Mouse (Mus musculus) lung, embryonic 14.5 days (tissue): ENCODE data around the gene Ubr1. TPM values are rescaled to one million over a fixed set of nuclear protein-coding genes. Genes with fewer than 3 reads are reported as not detected.

ENCODE experiments used
- ATAC-seq: fragments of 200-750 bp; cut with Nextera tagmentation; 2 replicates; pipeline ENCODE4 v1.8.0; 2017; ENCODE audit warnings: mild to moderate bottlenecking, moderate TSS enrichment, moderate library complexity; ENCODE audit not compliant: insufficient read depth
- DNase-seq: peaks from one replicate; pipeline ENCODE4 v3.0.0-alpha.2; 2015
- H3K27ac ChIP-seq: fragments of 300-500 bp; sonication (generic); 2 replicates; pipeline ENCODE4 v1.5.1; 2014; ENCODE audit warnings: low read depth, mild to moderate bottlenecking, moderate library complexity
- H3K27me3 ChIP-seq: fragments of 300-500 bp; sonication (generic); 2 replicates; pipeline ENCODE4 v1.6.1; 2014; ENCODE audit warnings: low read length, control low read depth; ENCODE audit not compliant: insufficient read depth
- H3K36me3 ChIP-seq: fragments of 300-500 bp; sonication (generic); 2 replicates; pipeline ENCODE4 v1.6.1; 2014; ENCODE audit warnings: control low read depth; ENCODE audit not compliant: insufficient read depth
- H3K4me1 ChIP-seq: fragments of 300-500 bp; sonication (generic); 2 replicates; pipeline ENCODE4 v1.6.1; 2014; ENCODE audit warnings: antibody characterized with exemption, control low read depth; ENCODE audit not compliant: insufficient read depth
- H3K4me2 ChIP-seq: fragments of 300-500 bp; sonication (generic); 2 replicates; pipeline ENCODE4 v1.6.1; 2014; ENCODE audit warnings: mild to moderate bottlenecking
- H3K4me3 ChIP-seq: fragments of 300-500 bp; sonication (generic); 2 replicates; pipeline ENCODE4 v1.5.1; 2014; ENCODE audit warnings: low read depth, low read length
- H3K9ac ChIP-seq: fragments of 300-500 bp; sonication (generic); 2 replicates; pipeline ENCODE4 v1.6.1; 2014
- H3K9me3 ChIP-seq: fragments of 300-500 bp; sonication (generic); 2 replicates; pipeline ENCODE4 v1.6.1; 2016; ENCODE audit warnings: low read depth, low read length, control low read depth
- CTCF ChIP-seq: IDR thresholded peaks from 2 replicates; pipeline ENCODE4 v1.5.1; 2016; ENCODE audit warnings: antibody characterized with exemption, low read depth
- WGBS: fragments of 180-500 bp; shearing (Covaris S2); extraction: QIAGEN DNeasy Blood & Tissue Kit; methylation state at CpG from one replicate; pipeline ENCODE4 v1.1.7; 2014; 5-methylcytosine and 5-hydroxymethylcytosine counted together
- polyA plus RNA-seq: library from polyadenylated mRNA; unstranded; fragments of >200 nt; fragmentation: Nextera tagmentation; extraction: Ambion mirVana; gene quantifications from 2 replicates; pipeline ENCODE4 v1.2.1, GENCODE M21; 2014

Gene Ubr1
- polyA plus RNA-seq, 1 experiment from 2014 or later, result 26.5 TPM

DNA sequence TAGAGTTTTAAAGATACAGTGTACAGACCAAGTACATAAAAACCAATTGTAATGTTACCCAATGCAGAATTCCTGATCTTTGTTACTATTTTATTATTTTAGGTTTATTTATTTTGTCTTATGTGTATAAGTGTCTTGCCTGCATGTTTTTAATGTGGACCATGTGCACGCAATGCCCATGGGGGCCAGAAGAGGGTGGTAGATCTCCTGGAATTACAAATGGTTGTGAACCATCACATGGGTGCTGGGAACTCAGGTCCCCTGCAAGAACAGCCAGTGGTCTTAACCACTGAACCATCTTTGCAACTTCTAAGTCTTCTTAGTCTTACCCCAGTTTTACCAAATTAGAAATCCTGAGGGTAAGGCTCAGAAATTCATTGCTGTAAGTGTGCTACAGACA, 14.7 kb upstream of the Ubr1 start:
- H3K27me3 ChIP-seq, result no peaks in the 10 kb centered on the region
- peak; percentile 43 for TF ChIP-seq CTCF
- no peaks in the 10 kb centered on the region for H3K4me1 ChIP-seq
- H3K4me3 ChIP-seq, result no peak overlapping the region
- H3K36me3 ChIP-seq, result no peaks in the 10 kb centered on the region
- no peaks in the 10 kb centered on the region for H3K9me3 ChIP-seq
- H3K4me2 ChIP-seq, result no peak overlapping the region
- no peak for DNase-seq
- WGBS, result 75% methylated on average over 1 of the region's 1 CpGs
- H3K27ac ChIP-seq, result no peak overlapping the region
- no peak overlapping the region for H3K9ac ChIP-seq
- ATAC-seq, result no peak

DNA sequence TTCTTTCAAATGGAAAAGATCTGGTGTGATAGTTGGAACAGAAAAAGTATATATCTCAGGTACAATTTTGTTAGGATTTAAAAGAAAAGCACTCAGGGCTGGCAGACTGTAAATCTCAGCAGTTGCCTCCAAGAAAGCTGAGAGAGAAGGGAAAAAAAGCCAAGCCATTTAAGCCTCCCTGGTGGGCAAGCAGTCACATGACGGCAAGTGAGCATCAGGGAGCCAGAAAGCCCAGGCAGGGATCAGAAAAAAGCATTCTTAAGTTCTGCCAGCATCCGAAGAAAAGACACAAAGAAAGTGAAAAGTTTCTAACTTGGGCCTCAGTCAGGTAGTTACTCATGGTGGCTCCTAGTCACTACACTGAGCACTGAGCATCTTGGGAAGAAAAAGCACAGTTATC, 13.1 kb upstream of the Ubr1 start:
- DNase-seq, result no peak
- TF ChIP-seq CTCF, result no peak
- no peak overlapping the region for H3K4me2 ChIP-seq
- no peak overlapping the region for H3K27ac ChIP-seq
- H3K27me3 ChIP-seq, result no peaks in the 10 kb centered on the region
- no peaks in the 10 kb centered on the region for H3K36me3 ChIP-seq
- WGBS, result 27% methylated on average over 2 of the region's 2 CpGs
- H3K9me3 ChIP-seq, result no peaks in the 10 kb centered on the region
- no peaks in the 10 kb centered on the region for H3K4me1 ChIP-seq
- no peak overlapping the region for H3K4me3 ChIP-seq
- ATAC-seq, result no peak
- H3K9ac ChIP-seq, result no peak overlapping the region

DNA sequence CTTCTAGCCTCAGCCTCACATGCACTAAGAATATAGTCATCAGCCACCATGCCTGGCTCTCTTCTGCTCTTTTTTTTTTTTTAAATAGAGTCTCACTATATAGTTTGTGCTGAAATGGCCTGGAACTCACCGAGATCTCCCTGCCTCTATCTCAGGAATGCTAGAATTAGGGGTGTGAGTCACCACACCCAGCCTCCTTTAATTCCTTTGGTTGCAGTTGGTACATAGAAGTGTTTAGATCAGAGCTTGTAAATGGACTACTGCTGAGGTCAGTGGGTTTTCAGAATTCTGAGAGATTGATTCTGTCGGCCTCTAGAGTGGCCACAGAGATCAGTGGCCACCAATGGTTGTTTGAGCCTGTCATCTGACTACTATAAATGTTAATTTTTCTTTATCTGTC, 10.3 kb upstream of the Ubr1 start:
- DNase-seq, result no peak
- WGBS, result 55% methylated on average over 2 of the region's 2 CpGs

DNA sequence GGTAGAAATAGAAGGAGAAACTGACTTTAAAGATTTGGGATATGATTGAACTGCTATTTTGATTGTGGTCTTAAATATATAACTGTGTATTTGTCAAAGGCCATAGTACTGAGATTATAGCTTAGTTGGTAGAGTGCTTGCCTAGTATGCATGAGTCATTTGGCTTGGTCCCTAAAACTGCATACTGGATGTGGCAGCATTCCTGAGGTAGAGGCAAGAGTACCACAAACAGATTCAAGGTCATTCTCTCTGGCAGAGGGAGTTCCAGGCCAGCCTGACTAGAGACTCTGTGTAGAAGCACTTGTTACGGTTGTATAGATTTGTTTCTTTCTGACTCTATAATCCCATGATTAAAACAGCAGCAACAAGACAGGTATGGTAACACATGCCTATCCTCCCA, 9.3 kb upstream of the Ubr1 start:
- no peaks in the 10 kb centered on the region for H3K27me3 ChIP-seq
- WGBS, result 80% methylated on average over 1 of the region's 1 CpGs

More for the DNA sequence above, 10.3 kb upstream of the Ubr1 start:
- no peaks in the 10 kb centered on the region for H3K36me3 ChIP-seq
- no peaks in the 10 kb centered on the region for H3K4me1 ChIP-seq
- no peak overlapping the region for H3K9ac ChIP-seq
- no peak for TF ChIP-seq CTCF
- no peaks in the 10 kb centered on the region for H3K9me3 ChIP-seq
- H3K27ac ChIP-seq, result no peak overlapping the region
- H3K4me2 ChIP-seq, result no peak overlapping the region
- no peak overlapping the region for H3K4me3 ChIP-seq
- ATAC-seq, result no peak
- no peaks in the 10 kb centered on the region for H3K27me3 ChIP-seq

DNA sequence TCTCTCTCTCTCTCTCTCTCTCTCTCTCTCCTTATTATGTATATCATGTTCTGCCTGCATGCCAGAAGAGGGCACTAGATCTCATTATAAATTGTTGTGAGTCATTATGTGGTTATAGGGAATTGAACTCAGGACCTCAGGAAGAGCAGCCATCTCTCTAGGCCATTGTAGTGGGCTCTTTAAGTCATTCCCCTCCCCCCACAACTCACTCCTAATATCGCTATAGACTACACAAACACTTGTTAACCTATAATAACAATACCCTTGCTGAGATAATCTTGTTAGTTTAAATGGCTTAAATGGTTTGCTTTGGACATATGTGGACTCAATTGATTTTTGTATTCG, 8.2 kb upstream of the Ubr1 start:
- no peak for ATAC-seq
- H3K4me2 ChIP-seq, result no peak overlapping the region
- H3K9me3 ChIP-seq, result no peaks in the 10 kb centered on the region
- no peaks in the 10 kb centered on the region for H3K27me3 ChIP-seq
- H3K36me3 ChIP-seq, result no peaks in the 10 kb centered on the region
- peak; percentile 21 for DNase-seq
- H3K4me1 ChIP-seq, result no peaks in the 10 kb centered on the region
- H3K9ac ChIP-seq, result no peak overlapping the region
- 47% methylated on average over 2 of the region's 2 CpGs for WGBS
- no peak overlapping the region for H3K4me3 ChIP-seq
- 0 out of 2 replicates have a peak, but pooled peaks have one; percentile 3 for TF ChIP-seq CTCF
- H3K27ac ChIP-seq, result no peak overlapping the region

More for the DNA sequence above, 9.3 kb upstream of the Ubr1 start:
- no peak overlapping the region for H3K27ac ChIP-seq
- no peaks in the 10 kb centered on the region for H3K36me3 ChIP-seq
- no peaks in the 10 kb centered on the region for H3K9me3 ChIP-seq
- H3K4me1 ChIP-seq, result no peaks in the 10 kb centered on the region
- DNase-seq (no peak), ATAC-seq (no peak)
- no peak overlapping the region for H3K9ac ChIP-seq
- H3K4me3 ChIP-seq, result no peak overlapping the region
- H3K4me2 ChIP-seq, result no peak overlapping the region
- no peak for TF ChIP-seq CTCF

DNA sequence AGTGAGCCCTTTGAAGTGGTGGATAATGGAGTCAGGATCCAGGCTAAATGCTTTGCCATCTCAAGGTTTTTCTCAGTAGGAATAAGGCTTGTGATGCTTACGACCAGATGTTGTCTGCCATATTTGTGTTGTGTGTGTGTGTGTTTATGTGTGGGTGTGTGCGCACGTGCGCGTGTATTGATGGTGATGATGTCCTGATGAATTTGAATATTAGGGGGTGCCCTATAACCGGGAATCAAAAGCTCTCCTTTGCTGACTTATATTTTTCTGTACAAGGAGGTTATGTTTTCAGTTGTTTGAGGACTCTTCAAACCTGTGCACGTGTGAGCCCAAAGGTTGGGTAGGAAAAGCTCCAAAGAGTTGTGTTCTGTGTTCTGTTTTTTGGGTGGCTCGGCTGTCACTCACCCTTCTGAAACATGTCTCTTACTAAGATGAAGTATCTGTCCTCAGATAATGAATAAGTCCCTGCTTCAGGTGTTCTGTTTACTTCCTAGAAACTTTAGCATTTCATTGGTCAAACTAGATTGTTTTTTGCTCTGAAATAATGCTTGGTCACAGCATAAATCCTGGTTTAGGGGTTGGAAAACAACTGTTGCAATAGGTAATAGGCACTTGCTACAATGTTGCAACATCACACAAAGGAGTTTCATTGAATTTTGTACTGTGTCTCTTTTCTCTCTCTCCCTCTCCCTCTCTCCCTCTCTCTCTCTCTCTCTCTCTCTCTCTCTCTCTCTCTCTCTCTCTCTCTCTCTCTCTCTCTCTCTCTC, 7.6 kb upstream of the Ubr1 start:
- TF ChIP-seq CTCF, result no peak
- DNase-seq, result no peak
- no peak for ATAC-seq
- Histone ChIP-seq H3K4me3 (peak overlapping the region; percentile 69), H3K27ac (no peak overlapping the region), H3K27me3 (no peaks in the 10 kb centered on the region), H3K4me1 (no peaks in the 10 kb centered on the region), H3K4me2 (peak overlapping the region; percentile 98), H3K36me3 (no peaks in the 10 kb centered on the region), H3K9ac (0 out of 2 replicates have a peak overlapping the region, but pooled peaks have one; percentile 76), H3K9me3 (no peaks in the 10 kb centered on the region)
- 73% methylated on average over 8 of the region's 8 CpGs for WGBS

DNA sequence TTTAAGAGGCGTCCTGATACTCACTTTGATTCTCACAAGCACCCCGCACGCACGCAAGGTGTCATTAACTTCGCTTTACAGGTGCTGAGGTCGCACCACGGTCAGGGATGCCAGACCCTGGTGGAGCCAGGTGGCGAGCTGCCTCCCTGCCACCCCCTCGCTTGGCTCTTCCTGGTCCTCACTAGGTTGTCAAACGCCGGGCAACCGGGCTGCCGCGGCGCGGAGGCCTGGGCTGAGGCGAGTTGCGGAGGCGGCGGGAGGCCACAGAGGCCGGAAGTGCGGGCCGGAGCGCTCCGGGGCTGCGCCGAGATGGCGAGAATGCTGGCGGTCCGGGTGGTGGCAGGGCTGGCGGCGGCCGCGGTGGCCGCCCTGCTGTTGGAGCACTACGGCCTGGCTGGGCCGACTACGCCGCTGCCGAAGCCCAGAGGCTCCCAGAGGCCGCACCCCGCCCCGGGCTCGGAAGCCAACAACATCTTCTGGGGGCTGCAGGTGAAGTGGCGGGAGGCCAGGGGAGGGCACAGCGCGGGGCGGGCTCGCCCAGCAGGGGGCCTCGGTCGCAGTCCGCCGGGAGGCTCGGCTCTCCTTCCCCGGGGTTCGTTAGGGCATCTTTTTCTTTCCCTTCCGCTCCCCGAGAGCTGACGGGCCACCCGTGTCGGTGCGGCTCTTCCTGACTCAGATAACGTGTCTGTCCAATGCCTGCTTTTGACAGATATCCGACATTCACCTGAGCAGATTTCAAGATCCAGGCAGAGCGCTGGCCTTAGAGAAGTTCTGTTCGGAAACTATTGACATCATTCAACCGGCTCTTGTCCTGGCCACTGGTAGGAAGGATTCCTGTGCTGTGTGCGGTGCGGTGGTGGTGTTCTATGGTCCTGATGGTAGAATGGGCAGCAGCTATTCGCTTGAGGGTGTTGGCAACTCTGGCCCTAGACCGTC, 6.7 kb upstream of the Ubr1 start, which contains the start of gene Tmem62:
TSS of gene Tmem62 (plus strand) at position 28 of the 936 bp plus-strand sequence.
- H3K4me1 ChIP-seq, result no peaks in the 10 kb centered on the region
- 2% methylated on average over 63 of the region's 71 CpGs for WGBS
- H3K9ac ChIP-seq, result peak within 1 kb of the TSS; percentile 76

More for the DNA sequence above, 6.7 kb upstream of the Ubr1 start, which contains the start of gene Tmem62:
- Histone ChIP-seq H3K4me3 (peak within 1 kb of the TSS; percentile 69), H3K9me3 (no peaks in the 10 kb centered on the region), H3K27me3 (no peaks in the 10 kb centered on the region), H3K4me2 (peak within 1 kb of the TSS; percentile 98), H3K36me3 (no peaks in the 10 kb centered on the region), H3K27ac (peak within 1 kb of the TSS; percentile 78)
- peak; percentile 71 for DNase-seq
- TF ChIP-seq CTCF, result peak; percentile 38; the same call in 1 of the 2 replicates
- peak; percentile 81 for ATAC-seq
